8 mouse cellular contexts compared by ENCODE assay signal in genomic region chr5:118515280-118515721, GRCm38 (mm10). TPM values are rescaled to one million over a fixed set of nuclear protein-coding genes. Genes with fewer than 3 reads are reported as not detected.
DNase-seq lines count a peak whose midpoint lies in the region; ATAC-seq and TF ChIP-seq lines count a peak whose summit lies in the region.

No protein-coding gene starts in this region.

- 66% methylated on average over 11 of the region's 11 CpGs for WGBS in heart, adult 2 months
- WGBS in heart, embryonic 14.5 days, result 37% methylated on average over 11 of the region's 11 CpGs
- WGBS in liver, embryonic 11.5 days, result 44% methylated on average over 11 of the region's 11 CpGs

- H3K9me3 ChIP-seq in heart, embryonic 14.5 days (ENCODE audit: control insufficient read depth, low read length), result no peaks in the 10 kb centered on the region
- H3K9me3 ChIP-seq in liver, embryonic 11.5 days (ENCODE audit: control insufficient read depth, low read length), result no peaks in the 10 kb centered on the region

- TF ChIP-seq POLR2A in heart, adult 2 months (IDR thresholded peaks at IDR 0.05; ENCODE audit: insufficient read depth, low read depth, low read length), result no peak

- peaks cover 10% of the 10 kb centered on the region for H3K4me1 ChIP-seq in heart, adult 2 months (ENCODE audit: control insufficient read depth, insufficient read depth, low read length)
- peaks cover 18 to 21% of the 10 kb centered on the region in 2 experiments; a peak in 3 of 4 replicates for H3K4me1 ChIP-seq in heart, embryonic 14.5 days (ENCODE audit: control insufficient read depth in 2 of 2, insufficient read depth in 2 of 2, low read length in 2 of 2)
- H3K4me1 ChIP-seq in liver, embryonic 11.5 days (replicated peaks; ENCODE audit: control insufficient read depth, insufficient read depth, low read length), result peaks cover 23% of the 10 kb centered on the region; the same call in 1 of the 2 replicates

- no peak for DNase-seq in heart, adult 2 months
- no peak for DNase-seq in heart, postnatal 36 days
- DNase-seq in adipocyte (ENCODE audit: low spot score), result peak; percentile 71
- peak; percentile 34 to 41 for DNase-seq in layer of hippocampus, postnatal 10 days (ENCODE audit: low spot score in 2 of 2)
- peak; percentile 67 to 78 for DNase-seq in right cerebral cortex, adult 2 months (ENCODE audit: low spot score in 2 of 2)
- no peak for DNase-seq in liver, embryonic 11.5 days (ENCODE audit: low spot score)
- DNase-seq in ovary, postnatal 14 days (ENCODE audit: low spot score), result no peak

- H3K27ac ChIP-seq in heart, adult 2 months, result peak overlapping the region; percentile 71; the same call in 1 of the 2 replicates
- H3K27ac ChIP-seq in heart, embryonic 14.5 days (replicated peaks in 1 of 2; ENCODE audit: control insufficient read depth in 1 of 2, insufficient read depth in 1 of 2, low read depth in 2 of 2, low read length in 2 of 2), result peak overlapping the region in 1 of 2 experiments; percentile 6; a peak in 2 of 4 replicates
- no peak overlapping the region for H3K27ac ChIP-seq in liver, embryonic 11.5 days (ENCODE audit: low read depth, low read length)

- H3K27me3 ChIP-seq in heart, adult 2 months (ENCODE audit: control insufficient read depth, insufficient read depth, low read length), result no peaks in the 10 kb centered on the region
- H3K27me3 ChIP-seq in heart, embryonic 14.5 days (ENCODE audit: control insufficient read depth, insufficient read depth, low read length), result no peaks in the 10 kb centered on the region
- H3K27me3 ChIP-seq in liver, embryonic 11.5 days (replicated peaks; ENCODE audit: control insufficient read depth, insufficient read depth, low read length), result peaks cover 19% of the 10 kb centered on the region

- H3K4me3 ChIP-seq in heart, adult 2 months, result no peak overlapping the region; the same call in 1 of the 2 replicates
- H3K4me3 ChIP-seq in heart, embryonic 14.5 days (ENCODE audit: control insufficient read depth in 1 of 2, insufficient read depth in 1 of 2, low read depth in 1 of 2, low read length in 2 of 2), result no peak overlapping the region; a peak in 1 of 4 replicates
- H3K4me3 ChIP-seq in liver, embryonic 11.5 days (ENCODE audit: low read depth, low read length), result no peak overlapping the region

- H3K4me2 ChIP-seq in heart, embryonic 14.5 days (ENCODE audit: low read length), result peak overlapping the region; percentile 68; the same call in 1 of the 2 replicates
- no peak overlapping the region for H3K4me2 ChIP-seq in liver, embryonic 11.5 days

- no peak for TF ChIP-seq CTCF in heart, adult 2 months (IDR thresholded peaks at IDR 0.05)

- no peaks in the 10 kb centered on the region for H3K36me3 ChIP-seq in heart, adult 2 months (ENCODE audit: control insufficient read depth, insufficient read depth, low read length)
- no peaks in the 10 kb centered on the region for H3K36me3 ChIP-seq in heart, embryonic 14.5 days (ENCODE audit: control insufficient read depth, insufficient read depth, low read length)
- H3K36me3 ChIP-seq in liver, embryonic 11.5 days (ENCODE audit: control insufficient read depth, insufficient read depth, low read length), result no peaks in the 10 kb centered on the region

- no peak for ATAC-seq in heart, embryonic 14.5 days (ENCODE audit: insufficient number of reproducible peaks, insufficient read depth, low FRiP score, low read depth)
- no peak for ATAC-seq in liver, embryonic 11.5 days (replicated peaks; ENCODE audit: low FRiP score)

- H3K79me2 ChIP-seq in heart, adult 2 months (replicated peaks; ENCODE audit: control insufficient read depth, insufficient read depth, low read length), result no peaks in the 10 kb centered on the region

- intact Hi-C loops in heart, adult 2 months (cut with DNase I), result loop anchor here (2.0 kb wide), 1 partner anchor 48 kb away; no protein-coding TSS in a partner anchor
- intact Hi-C loops in heart, postnatal 36 days (cut with DNase I), result loop anchor here (2.0 kb wide), 1 partner anchor 46 kb away; the partner anchor contains the start of gene Med13l

- TF ChIP-seq EP300 in heart, adult 2 months (IDR thresholded peaks at IDR 0.05; ENCODE audit: insufficient read depth, low read depth, low read length), result no peak

- H3K9ac ChIP-seq in heart, adult 2 months (ENCODE audit: low read depth, low read length), result no peak overlapping the region
- H3K9ac ChIP-seq in heart, embryonic 14.5 days (ENCODE audit: low read length), result no peak overlapping the region
- H3K9ac ChIP-seq in liver, embryonic 11.5 days (ENCODE audit: low read depth, low read length), result no peak overlapping the region

RNA-seq across cellular contexts. Expression of gene Med13l, which starts 45.2 kb away (rescaled TPM):
- total RNA-seq in heart, adult 2 months (2021), result 10 to 100 TPM; 29.9 to 30.8 TPM
- 10.4 and 11.0 TPM in 2 replicates for polyA plus RNA-seq in heart, adult 2 months (2012; rRNA removed)
- 10 to 100 TPM; 29.7 to 32.2 TPM for total RNA-seq in heart, postnatal 36 days (2021)
- polyA plus RNA-seq in heart, embryonic 14.5 days (2014; fragmentation: Nextera tagmentation; extraction: Ambion mirVana), result 9.0 and 9.3 TPM in 2 replicates
- total RNA-seq in layer of hippocampus, postnatal 10 days (2021), result 10 to 100 TPM; 63.1 to 64.4 TPM
- polyA plus RNA-seq in liver, embryonic 11.5 days (2014; fragmentation: Nextera tagmentation; extraction: Ambion mirVana), result 11.3 and 13.7 TPM in 2 replicates

Comparison
In these comparisons a context has a peak if more than half of its experiments do, and no peak if none do; other contexts are left out.
1. DNase-seq: peak in adipocyte (single experiment), layer of hippocampus, postnatal 10 days (2 of 2) and right cerebral cortex, adult 2 months (2 of 2); none in heart, adult 2 months (0 of 2), heart, postnatal 36 days (0 of 2), liver, embryonic 11.5 days (single experiment) and ovary, postnatal 14 days (single experiment).